Mouse (Mus musculus) olfactory bulb, adult 2 months (tissue): ENCODE measurements at regions not wholly inside any gene's neighbourhood (a gene's known extent, or its start where the extent isn't known, plus 50 kb on each side); places are given as distances from the start of the nearest gene placed in this dataset.

Experiments
- CTCF ChIP-seq: fragments of 200-500 bp; IDR thresholded peaks from 2 replicates; pipeline ENCODE4 v1.5.1; 2012; ENCODE audit warnings: low read depth, mild to moderate bottlenecking, low read length, moderate library complexity; ENCODE audit not compliant: insufficient read depth
- POLR2A ChIP-seq: fragments of 200-500 bp; IDR thresholded peaks from 2 replicates; pipeline ENCODE4 v1.6.1; 2012; ENCODE audit warnings: mild to moderate bottlenecking, low read depth, low read length, moderate library complexity; ENCODE audit not compliant: insufficient read depth

GRCm38 (mm10) chr4:84026144-84026543 lies 500.8 kb downstream of the Ccdc171 start:
- TF ChIP-seq CTCF (no peak), POLR2A (no peak)
